In the genomic region with DNA sequence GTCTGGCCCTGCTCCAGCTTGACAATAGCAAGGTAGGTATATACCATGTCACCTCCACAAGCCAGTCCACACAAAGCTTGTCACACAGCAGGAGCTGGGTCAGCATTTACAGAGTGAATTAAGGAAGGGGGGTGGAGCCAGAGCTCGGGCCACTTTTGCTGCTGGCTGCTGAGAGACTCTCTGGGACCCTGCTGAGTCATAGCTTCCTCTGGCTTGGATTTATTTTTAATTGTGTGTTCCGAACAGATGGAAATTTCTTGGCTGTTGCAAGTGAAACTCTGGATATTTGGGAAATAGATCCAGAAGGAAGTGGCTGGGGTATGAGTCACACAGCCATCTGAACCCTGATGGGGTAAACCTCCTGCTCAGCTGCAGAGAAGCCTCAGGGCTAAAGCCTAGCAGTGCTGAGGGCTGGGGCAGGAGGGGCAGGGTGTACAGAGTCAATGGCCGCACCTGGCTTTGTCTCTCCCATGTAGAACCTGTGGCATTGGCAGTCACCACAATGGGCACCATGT, we compare ENCODE assay signal across 7 mouse cellular contexts. TPM values are rescaled to one million over a fixed set of nuclear protein-coding genes. Genes with fewer than 3 reads are reported as not detected.
DNase-seq lines count a peak whose midpoint lies in the region; ATAC-seq and TF ChIP-seq lines count a peak whose summit lies in the region.

No protein-coding gene starts in this region.

- peak overlapping the region; percentile 43; the same call in 1 of the 2 replicates for H3K27ac ChIP-seq in ES-E14 (ENCODE audit: insufficient read depth, low read depth, low read length, poor library complexity, severe bottlenecking)

- H3K4me1 ChIP-seq in ES-E14 (ENCODE audit: control insufficient read depth in 2 of 2, insufficient read depth in 2 of 2, low read length in 2 of 2, poor library complexity in 1 of 2) = peaks cover 5 to 19% of the 10 kb centered on the region in 2 experiments

- no peak for ATAC-seq in CD4-positive, CD25-positive, alpha-beta regulatory T cell, adult 4 months

- DNase-seq in 3T3-L1 (ENCODE audit: low read depth, low spot score) (peak; percentile 98), ES-E14 (ENCODE audit: low read depth, low spot score) (no peak)
- peak; percentile 91 for DNase-seq in fibroblast of lung, adult 2 months (ENCODE audit: low read depth)
- DNase-seq in heart, postnatal 25 days (ENCODE audit: low spot score) = peak; percentile 67
- DNase-seq in layer of hippocampus, postnatal 14 days (ENCODE audit: low spot score in 2 of 2) = peak; percentile 37 to 50
- DNase-seq in lung, postnatal 4 days = peak; percentile 58 to 67

- in situ Hi-C loops in ES-E14 (cut with MboI; ENCODE audit: low sequenced_read_pairs in 2 of 2, unreplicated experiment in 2 of 2) = no loop called here

- no peaks in the 10 kb centered on the region for H3K36me3 ChIP-seq in ES-E14 (ENCODE audit: control insufficient read depth, insufficient read depth, low read length, poor library complexity, severe bottlenecking)

- peak overlapping the region; percentile 5; the same call in 1 of the 2 replicates for H3K9ac ChIP-seq in ES-E14 (ENCODE audit: insufficient read depth, low read depth, low read length, poor library complexity, severe bottlenecking)

- H3K4me3 ChIP-seq in ES-E14 (ENCODE audit: insufficient read depth in 1 of 2, low read depth in 1 of 2, low read length in 2 of 2, poor library complexity in 1 of 2, severe bottlenecking in 1 of 2) = no peak overlapping the region

- intact Hi-C loops in heart, postnatal 25 days (cut with DNase I) = no loop called here

- no peaks in the 10 kb centered on the region for H3K9me3 ChIP-seq in ES-E14 (ENCODE audit: control insufficient read depth, insufficient read depth, low read depth, low read length)

TF ChIP-seq in ES-E14, 5 proteins besides CTCF, POLR2A, EP300 and RAD21:
- TF ChIP-seq ZC3H11A (IDR thresholded peaks at IDR 0.05; ENCODE audit: borderline replicate concordance, low read depth, low read length) = no peak
- TF ChIP-seq MAFK (IDR thresholded peaks at IDR 0.05; ENCODE audit: insufficient read depth, low read depth, low read length) = peak; percentile 63; the same call in 1 of the 2 replicates

RNA-seq across cellular contexts. Expression of a gene that starts 40.3 kb away (rescaled TPM):
- total RNA-seq in ES-E14 (2012; rRNA removed) = 414 and 791 TPM in 2 replicates
- 10 to 100 TPM; 13.0 to 15.3 TPM for total RNA-seq in heart, postnatal 25 days (2021)
- 1 to 10 TPM; 7.3 to 9.8 TPM for total RNA-seq in layer of hippocampus, postnatal 14 days (2021)
- under 1 TPM in 1 of 2 experiments, not detected in 1; 0.16 TPM for polyA plus RNA-seq in CD4-positive, CD25-positive, alpha-beta regulatory T cell, adult 4 months (2017; shearing (Covaris generic))

RNA-seq across cellular contexts. Expression of a gene that starts 52.4 kb away (rescaled TPM):
- total RNA-seq in ES-E14 (2012; rRNA removed) = 67.6 and 101 TPM in 2 replicates
- total RNA-seq in heart, postnatal 25 days (2021) = 10 to 100 TPM; 39.9 to 45.1 TPM
- 10 to 100 TPM; 32.2 to 36.7 TPM for total RNA-seq in layer of hippocampus, postnatal 14 days (2021)
- 10 to 100 TPM; 20.2 to 25.8 TPM for polyA plus RNA-seq in CD4-positive, CD25-positive, alpha-beta regulatory T cell, adult 4 months (2017; shearing (Covaris generic))

Comparison
In these comparisons a context has a peak if more than half of its experiments do, and no peak if none do; other contexts are left out.
1. RNA of a gene that starts 40.3 kb away (total RNA-seq): 414 to 791 TPM in ES-E14; 13.0 to 15.3 TPM in heart, postnatal 25 days and 7.3 to 9.8 TPM in layer of hippocampus, postnatal 14 days; every median in the first group is over 10 times any median in the second.